Mouse (Mus musculus) bone marrow, adult 2 months (tissue): Measurements from ENCODE around the gene Ccnj.

Experiments
- CTCF ChIP-seq: fragments of 200-500 bp; IDR thresholded peaks from 2 replicates; pipeline ENCODE4 v1.5.1; 2011; ENCODE audit warnings: low read length, control low read depth; ENCODE audit not compliant: control insufficient read depth, insufficient read depth
- POLR2A ChIP-seq: fragments of 200-500 bp; IDR thresholded peaks from 2 replicates; pipeline ENCODE4 v1.6.1; 2011; ENCODE audit warnings: low read depth, mild to moderate bottlenecking, control low read depth, low read length, borderline replicate concordance; ENCODE audit not compliant: control insufficient read depth

- TF ChIP-seq CTCF (no peak), POLR2A (no peak)
These were observed 3.4 kb downstream of the Ccnj start for GRCm38 (mm10) chr19:40834436-40834835.
